Mouse (Mus musculus) kidney, embryonic 16.5 days (tissue): ENCODE measurements around the gene Gpr107. TPM values are rescaled to one million over a fixed set of nuclear protein-coding genes. Genes with fewer than 3 reads are reported as not detected.

Source experiments
- ATAC-seq: fragments of 200-750 bp; cut with Nextera tagmentation; 2 replicates; pipeline ENCODE4 v1.8.0; 2017; ENCODE audit warnings: moderate TSS enrichment; ENCODE audit not compliant: low FRiP score, low TSS enrichment
- H3K27ac ChIP-seq: fragments of 300-500 bp; sonication (generic); 2 replicates; pipeline ENCODE4 v1.5.1; 2014; ENCODE audit warnings: low read length
- H3K27me3 ChIP-seq: fragments of 300-500 bp; sonication (generic); 2 replicates; pipeline ENCODE4 v1.6.1; 2014; ENCODE audit warnings: low read length, control low read depth, mixed read lengths; ENCODE audit not compliant: insufficient read depth
- H3K36me3 ChIP-seq: fragments of 300-500 bp; sonication (generic); 2 replicates; pipeline ENCODE4 v1.6.1; 2014; ENCODE audit warnings: low read length, control low read depth, mixed read lengths; ENCODE audit not compliant: insufficient read depth
- H3K4me1 ChIP-seq: fragments of 300-500 bp; sonication (generic); 2 replicates; pipeline ENCODE4 v1.6.1; 2014; ENCODE audit warnings: low read length, control low read depth, mixed read lengths; ENCODE audit not compliant: insufficient read depth
- H3K4me2 ChIP-seq: fragments of 300-500 bp; sonication (generic); replicated peaks from 2 replicates; pipeline ENCODE4 v1.6.1; 2014; ENCODE audit warnings: low read depth, low read length
- H3K4me3 ChIP-seq: fragments of 300-500 bp; sonication (generic); 2 replicates; pipeline ENCODE4 v1.5.1; 2014; ENCODE audit warnings: mild to moderate bottlenecking, low read length
- H3K9ac ChIP-seq: fragments of 300-500 bp; sonication (generic); replicated peaks from 2 replicates; pipeline ENCODE4 v1.6.1; 2014; ENCODE audit warnings: low read length
- H3K9me3 ChIP-seq: fragments of 300-500 bp; sonication (generic); 2 replicates; pipeline ENCODE4 v1.6.1; 2016; ENCODE audit warnings: low read length, control low read depth
- WGBS: fragments of 180-500 bp; shearing (Covaris S2); extraction: QIAGEN DNeasy Blood & Tissue Kit; methylation state at CpG from one replicate; pipeline ENCODE4 v1.1.7; 2014; 5-methylcytosine and 5-hydroxymethylcytosine counted together
- polyA plus RNA-seq: library from polyadenylated mRNA; unstranded; fragments of >200 nt; fragmentation: Nextera tagmentation; extraction: Ambion mirVana; gene quantifications from 2 replicates; pipeline ENCODE4 v1.2.1, GENCODE M21; 2015

The Gpr107 gene
- polyA plus RNA-seq, 1 experiment from 2014 or later, result 38.3 TPM

GRCm38 (mm10) chr2:31125156-31125555 lies 27.0 kb upstream of the Gpr107 start:
- 59% methylated on average over 7 of the region's 7 CpGs for WGBS
- Histone ChIP-seq H3K4me2 (no peak overlapping the region), H3K36me3 (no peaks in the 10 kb centered on the region), H3K27ac (no peak overlapping the region), H3K4me3 (no peak overlapping the region), H3K9ac (no peak overlapping the region), H3K27me3 (no peaks in the 10 kb centered on the region), H3K9me3 (no peaks in the 10 kb centered on the region), H3K4me1 (peaks cover 12% of the 10 kb centered on the region)
- ATAC-seq, result no peak

DNA sequence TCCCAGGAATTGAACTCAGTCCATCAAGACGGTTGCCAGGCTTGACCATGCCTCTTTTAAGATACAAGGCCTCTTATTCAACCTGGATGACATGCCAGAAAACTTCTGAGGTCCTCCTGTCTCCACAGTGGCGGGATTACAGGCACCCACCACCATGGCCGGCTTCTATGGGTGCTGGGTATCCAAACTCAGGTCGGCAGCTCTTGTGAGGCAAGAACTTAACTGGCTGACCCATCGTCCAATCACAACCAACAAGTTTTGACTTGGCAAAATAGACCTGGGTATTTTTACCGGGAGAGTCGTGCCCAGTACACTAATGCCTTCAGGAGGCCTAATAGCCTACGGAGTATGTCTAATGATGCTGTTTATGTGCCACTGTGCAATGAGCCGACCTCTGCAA lies 26.1 kb upstream of the Gpr107 start:
- H3K4me2 ChIP-seq, result no peak overlapping the region
- no peak overlapping the region for H3K4me3 ChIP-seq
- 80% methylated on average over 9 of the region's 9 CpGs for WGBS
- H3K9me3 ChIP-seq, result no peaks in the 10 kb centered on the region
- H3K27ac ChIP-seq, result no peak overlapping the region
- H3K36me3 ChIP-seq, result no peaks in the 10 kb centered on the region
- H3K27me3 ChIP-seq, result no peaks in the 10 kb centered on the region
- H3K4me1 ChIP-seq, result peaks cover 19% of the 10 kb centered on the region
- H3K9ac ChIP-seq, result no peak overlapping the region
- no peak for ATAC-seq

DNA sequence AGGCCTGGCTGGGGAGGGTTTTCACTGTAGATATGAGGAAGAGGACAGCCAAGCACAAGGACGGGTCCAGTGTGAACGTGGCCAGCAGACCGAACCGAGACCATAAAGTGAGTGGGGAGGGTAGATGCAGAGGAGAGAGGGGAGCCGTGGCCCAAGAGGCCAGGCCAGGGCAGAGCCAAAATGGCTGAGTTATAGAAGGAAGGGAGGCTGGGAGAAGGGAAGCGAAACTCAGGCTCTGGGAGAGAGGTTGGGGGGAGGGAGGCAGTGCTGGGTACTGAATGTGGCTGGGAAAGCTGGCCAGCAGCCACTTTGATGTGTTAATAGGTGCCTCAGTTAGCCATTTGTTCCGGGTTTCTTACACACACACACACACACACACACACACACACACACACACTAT lies 24.9 kb upstream of the Gpr107 start:
- Histone ChIP-seq H3K27me3 (no peaks in the 10 kb centered on the region), H3K4me2 (no peak overlapping the region), H3K4me3 (no peak overlapping the region), H3K4me1 (peaks cover 22% of the 10 kb centered on the region), H3K36me3 (no peaks in the 10 kb centered on the region), H3K27ac (no peak overlapping the region), H3K9me3 (no peaks in the 10 kb centered on the region), H3K9ac (no peak overlapping the region)
- no peak for ATAC-seq
- 42% methylated on average over 7 of the region's 7 CpGs for WGBS

GRCm38 (mm10) chr2:31127899-31128298 lies 24.2 kb upstream of the Gpr107 start:
- WGBS, result 77% methylated on average over 4 of the region's 4 CpGs
- Histone ChIP-seq H3K9ac (no peak overlapping the region), H3K9me3 (no peaks in the 10 kb centered on the region), H3K4me2 (no peak overlapping the region), H3K36me3 (no peaks in the 10 kb centered on the region), H3K27me3 (no peaks in the 10 kb centered on the region), H3K4me1 (peaks cover 29% of the 10 kb centered on the region), H3K4me3 (no peak overlapping the region), H3K27ac (no peak overlapping the region)
- ATAC-seq, result no peak

GRCm38 (mm10) chr2:31129742-31130518 lies 22.2 kb upstream of the Gpr107 start:
- Histone ChIP-seq H3K9me3 (no peaks in the 10 kb centered on the region), H3K4me3 (no peak overlapping the region), H3K4me1 (peaks cover 34% of the 10 kb centered on the region), H3K27ac (no peak overlapping the region), H3K27me3 (no peaks in the 10 kb centered on the region), H3K36me3 (no peaks in the 10 kb centered on the region), H3K4me2 (no peak overlapping the region), H3K9ac (no peak overlapping the region)
- no peak for ATAC-seq
- 71% methylated on average over 14 of the region's 14 CpGs for WGBS

- Histone ChIP-seq H3K27ac (peak overlapping the region; percentile 11; the same call in 1 of the 2 replicates), H3K4me2 (no peak overlapping the region), H3K9ac (no peak overlapping the region), H3K9me3 (no peaks in the 10 kb centered on the region), H3K27me3 (no peaks in the 10 kb centered on the region), H3K4me1 (peaks cover 38% of the 10 kb centered on the region), H3K4me3 (no peak overlapping the region), H3K36me3 (no peaks in the 10 kb centered on the region)
- peak; percentile 18; the same call in 1 of the 2 replicates for ATAC-seq
- 72% methylated on average over 8 of the region's 8 CpGs for WGBS
These were observed 21.3 kb upstream of the Gpr107 start for GRCm38 (mm10) chr2:31130815-31131299.

GRCm38 (mm10) chr2:31132682-31133081 lies 19.4 kb upstream of the Gpr107 start:
- Histone ChIP-seq H3K27me3 (no peaks in the 10 kb centered on the region), H3K9ac (no peak overlapping the region), H3K36me3 (no peaks in the 10 kb centered on the region), H3K9me3 (no peaks in the 10 kb centered on the region), H3K4me3 (no peak overlapping the region), H3K27ac (peak overlapping the region; percentile 19; the same call in 1 of the 2 replicates), H3K4me2 (no peak overlapping the region), H3K4me1 (peaks cover 40% of the 10 kb centered on the region)
- peak; percentile 43; the same call in 1 of the 2 replicates for ATAC-seq
- 39% methylated on average over 8 of the region's 8 CpGs for WGBS

DNA sequence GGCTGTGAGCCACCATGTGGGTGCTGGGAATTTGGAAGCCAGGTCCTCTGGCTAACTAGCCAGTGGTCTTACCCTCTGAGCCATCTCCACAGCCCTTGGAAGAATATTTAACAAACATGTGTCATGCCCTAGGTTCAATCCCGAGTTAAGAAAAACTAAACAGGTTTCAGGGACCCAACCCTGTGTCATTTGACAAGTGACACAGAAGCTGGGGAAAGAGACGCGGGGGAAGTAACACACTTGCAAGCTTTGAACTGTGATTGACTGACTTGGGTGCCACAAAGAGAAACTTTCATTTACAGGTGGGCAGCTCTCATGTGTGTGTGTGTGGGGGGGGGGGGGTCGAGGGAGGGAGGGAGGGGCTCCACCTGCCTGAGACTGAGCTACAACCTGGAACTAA lies 18.1 kb upstream of the Gpr107 start:
- no peak overlapping the region for H3K4me3 ChIP-seq
- H3K9me3 ChIP-seq, result no peaks in the 10 kb centered on the region
- no peaks in the 10 kb centered on the region for H3K27me3 ChIP-seq
- peaks cover 40% of the 10 kb centered on the region for H3K4me1 ChIP-seq
- no peak overlapping the region for H3K9ac ChIP-seq
- no peak overlapping the region for H3K4me2 ChIP-seq
- no peak for ATAC-seq
- WGBS, result 57% methylated on average over 3 of the region's 4 CpGs
- no peak overlapping the region for H3K27ac ChIP-seq
- no peaks in the 10 kb centered on the region for H3K36me3 ChIP-seq

GRCm38 (mm10) chr2:31135512-31135931 lies 16.6 kb upstream of the Gpr107 start:
- no peak overlapping the region for H3K4me2 ChIP-seq
- no peak; the same call in 1 of the 2 replicates for ATAC-seq
- 30% methylated on average over 13 of the region's 13 CpGs for WGBS
- no peaks in the 10 kb centered on the region for H3K27me3 ChIP-seq
- H3K4me3 ChIP-seq, result no peak overlapping the region
- H3K9ac ChIP-seq, result no peak overlapping the region
- peaks cover 44% of the 10 kb centered on the region for H3K4me1 ChIP-seq
- no peak overlapping the region for H3K27ac ChIP-seq
- H3K9me3 ChIP-seq, result no peaks in the 10 kb centered on the region
- no peaks in the 10 kb centered on the region for H3K36me3 ChIP-seq

DNA sequence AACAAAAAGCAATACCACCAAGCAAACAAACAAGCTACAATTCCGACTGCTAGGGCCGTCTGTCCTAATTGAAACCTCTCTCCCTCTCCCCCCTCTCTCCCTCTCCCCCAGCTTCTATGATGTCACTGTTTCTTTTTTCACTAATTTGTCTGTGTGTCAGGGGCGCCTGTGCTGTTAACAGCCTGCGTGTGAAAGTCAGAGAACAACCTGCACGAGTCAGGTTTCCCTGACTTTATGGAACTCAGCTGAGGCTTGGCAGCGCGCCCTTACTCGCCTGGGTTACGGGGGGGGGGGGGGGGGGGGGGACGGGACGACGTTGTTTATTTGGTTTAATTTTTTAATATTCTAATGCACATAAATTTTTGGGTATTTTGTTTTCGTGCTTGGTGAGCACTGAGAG lies 15.8 kb upstream of the Gpr107 start:
- no peak overlapping the region for H3K4me3 ChIP-seq
- 26% methylated on average over 12 of the region's 13 CpGs for WGBS
- H3K36me3 ChIP-seq, result no peaks in the 10 kb centered on the region
- no peaks in the 10 kb centered on the region for H3K9me3 ChIP-seq
- H3K27ac ChIP-seq, result no peak overlapping the region
- H3K27me3 ChIP-seq, result no peaks in the 10 kb centered on the region
- no peak overlapping the region for H3K9ac ChIP-seq
- no peak overlapping the region for H3K4me2 ChIP-seq
- H3K4me1 ChIP-seq, result peaks cover 40% of the 10 kb centered on the region
- ATAC-seq, result no peak
